Mouse (Mus musculus): ENCODE results near the gene Knl1. TPM values are rescaled to one million over a fixed set of nuclear protein-coding genes. Genes with fewer than 3 reads are reported as not detected.
"Not testable (repeated sequence)": the region's sequence is repeated elsewhere in the genome, so short reads cannot be mapped to it uniquely, and the experiment has no call there.

Knl1 gene
- total RNA-seq (2021): under 1 TPM; 0.20 to 0.27 TPM
- long read RNA-seq, experiment 1, partial matches to known transcripts: 0 of 1 reads
- long read RNA-seq, experiment 1, other reads (novel, unspliced or antisense): 1 of 1 reads
- long read RNA-seq, experiment 2, partial matches to known transcripts: 0 of 2 reads
- long read RNA-seq, experiment 2, other reads (novel, unspliced or antisense): 2 of 2 reads

DNA sequence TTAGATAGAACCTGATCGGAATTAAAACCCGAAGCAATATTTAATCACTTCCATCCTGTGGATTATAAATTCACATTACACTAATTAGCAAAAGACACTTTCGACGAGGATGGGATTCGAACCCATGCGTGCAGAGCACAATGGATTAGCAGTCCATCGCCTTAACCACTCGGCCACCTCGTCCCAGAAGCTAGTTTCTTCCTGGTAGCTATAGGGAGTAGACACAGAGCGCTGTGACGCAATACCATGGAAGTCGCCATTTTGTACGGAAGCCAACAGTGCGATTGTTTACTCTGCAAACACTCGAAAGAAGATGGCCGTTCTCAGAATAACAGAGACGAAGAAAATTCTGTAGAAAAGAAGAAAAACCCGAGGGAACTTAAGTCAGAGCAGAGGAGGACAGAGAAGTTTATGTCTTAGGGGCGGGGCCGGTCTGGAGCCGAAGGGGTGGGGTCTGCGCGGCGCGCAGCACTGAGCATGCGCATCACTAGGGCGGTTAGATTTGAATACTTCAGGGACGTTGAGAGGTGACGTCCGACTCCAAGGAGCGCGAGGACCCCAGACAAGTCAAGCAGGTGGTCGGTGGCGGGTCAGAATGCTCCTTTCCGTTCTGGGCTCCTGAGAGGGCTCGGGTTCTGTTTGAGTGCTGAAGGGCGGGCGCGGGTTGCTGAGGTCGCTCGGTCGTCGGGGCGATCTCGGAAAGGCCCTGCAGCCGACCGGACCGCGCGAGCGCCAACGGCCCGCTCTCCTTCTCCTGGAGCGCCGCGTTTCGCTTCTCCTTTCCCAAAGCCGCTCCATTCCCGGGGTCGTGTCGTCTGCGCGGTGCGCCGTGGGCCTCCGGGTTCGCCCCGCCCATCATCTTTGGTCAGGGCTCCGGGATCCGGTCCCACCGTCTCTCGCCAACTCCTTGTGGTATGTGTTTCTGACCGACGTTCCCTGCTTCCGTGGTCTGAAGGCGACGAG lies at the start of gene Knl1:
Gene Knl1 (plus strand): TSS at position 471 of the 963 bp plus-strand sequence.
- DNase-seq (ENCODE audit: low spot score in 2 of 2): peak; percentile 93 to 97
- no peak for TF ChIP-seq CTCF (conservative IDR thresholded peaks at IDR 0.05)
- peak within 1 kb of the TSS; percentile 88 for H3K27ac ChIP-seq
- H3K4me3 ChIP-seq: peak within 1 kb of the TSS; percentile 94

DNA sequence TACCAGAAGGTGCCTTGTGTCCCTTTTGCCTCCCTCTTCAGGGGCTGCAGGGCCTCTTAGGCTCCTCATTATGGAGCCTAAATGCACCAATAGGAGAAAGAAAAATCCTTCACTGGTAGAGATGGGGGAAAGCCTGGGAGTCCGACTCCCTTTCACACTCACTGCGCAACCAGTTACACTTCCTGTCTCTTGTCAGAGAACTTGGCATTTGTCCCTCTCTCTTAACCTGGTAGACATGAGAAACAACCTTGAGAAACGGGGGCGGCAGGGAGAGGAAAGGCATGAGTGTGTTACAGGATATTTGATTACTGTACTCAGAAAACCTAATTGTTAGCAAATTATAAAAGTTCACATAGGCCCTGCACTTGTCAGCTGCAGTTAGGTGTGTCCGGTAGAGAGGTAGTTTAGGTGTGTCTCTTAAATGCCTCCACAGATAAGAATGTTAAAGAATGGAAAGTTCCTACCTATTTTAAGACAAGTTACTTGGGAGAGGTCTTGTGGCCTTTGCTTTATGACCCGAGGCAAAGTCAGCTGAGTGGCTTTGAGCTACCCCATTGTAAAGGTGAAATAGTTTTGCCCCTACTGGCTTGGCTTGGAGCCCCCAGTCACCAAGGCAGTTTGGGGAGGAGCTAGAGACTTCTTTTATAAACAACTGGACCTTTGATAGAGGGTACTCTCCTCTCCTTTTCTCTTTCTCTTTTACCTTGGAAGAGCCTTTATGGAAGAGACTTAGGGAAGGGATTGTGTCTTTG lies 48.6 kb upstream of the Knl1 start:
- no peak for TF ChIP-seq CTCF (conservative IDR thresholded peaks at IDR 0.05)
- no peak overlapping the region for H3K4me3 ChIP-seq
- DNase-seq (ENCODE audit: low spot score in 2 of 2): no peak
- H3K27ac ChIP-seq: no peak overlapping the region

DNA sequence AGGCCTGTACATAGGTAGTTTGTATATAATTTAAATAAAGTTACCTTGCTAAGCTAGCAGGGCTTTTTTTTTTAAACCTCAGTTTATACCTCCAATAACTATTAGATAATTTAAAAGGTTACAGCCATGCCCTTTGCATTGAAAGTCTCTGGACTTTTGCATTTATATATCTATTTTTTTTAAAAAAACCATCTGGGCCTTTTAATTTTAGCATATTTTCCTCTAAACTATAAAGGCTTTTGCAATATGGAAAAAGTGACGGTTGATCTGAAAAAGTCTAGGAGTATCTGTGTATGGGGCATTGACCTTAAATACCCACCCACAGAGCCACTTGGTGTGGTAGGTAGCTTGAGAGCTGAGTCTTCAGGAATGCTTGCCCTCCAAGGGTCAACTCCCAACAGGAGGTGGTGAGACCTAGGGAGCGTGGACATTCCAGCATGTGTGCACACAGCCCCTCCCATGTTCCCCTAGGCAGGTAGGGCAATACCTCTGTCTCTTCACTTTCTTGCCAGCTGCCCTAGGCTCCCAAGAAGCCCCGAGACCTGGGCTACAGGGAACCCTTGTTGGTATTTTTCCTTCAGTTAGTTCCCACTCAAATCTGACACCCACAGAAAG lies 47.8 kb upstream of the Knl1 start:
- TF ChIP-seq CTCF (conservative IDR thresholded peaks at IDR 0.05): no peak
- no peak for DNase-seq (ENCODE audit: low spot score in 2 of 2)
- Histone ChIP-seq H3K27ac (no peak overlapping the region), H3K4me3 (no peak overlapping the region)

DNA sequence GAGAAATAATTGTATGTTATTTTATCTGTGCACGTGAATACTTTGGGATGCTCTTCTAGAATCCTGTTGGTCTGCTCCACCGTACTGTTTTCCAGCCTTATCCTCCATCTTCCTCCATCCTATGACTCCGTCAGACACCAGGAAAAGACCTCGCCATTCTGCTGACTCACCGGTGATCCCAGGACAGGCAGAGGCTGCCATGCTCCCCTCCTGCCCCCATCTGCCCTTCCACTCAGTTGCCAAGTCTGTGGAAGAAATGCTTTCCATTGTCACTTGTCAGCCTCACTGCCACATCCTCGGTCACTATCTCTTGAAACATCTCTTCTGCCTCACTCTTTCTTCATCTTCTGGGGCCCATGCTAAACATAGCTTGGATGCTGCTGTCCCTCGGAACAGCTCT lies 40.0 kb upstream of the Knl1 start:
- TF ChIP-seq CTCF (conservative IDR thresholded peaks at IDR 0.05): no peak
- Histone ChIP-seq H3K4me3 (no peak overlapping the region), H3K27ac (no peak overlapping the region)
- no peak for DNase-seq (ENCODE audit: low spot score in 2 of 2)

DNA sequence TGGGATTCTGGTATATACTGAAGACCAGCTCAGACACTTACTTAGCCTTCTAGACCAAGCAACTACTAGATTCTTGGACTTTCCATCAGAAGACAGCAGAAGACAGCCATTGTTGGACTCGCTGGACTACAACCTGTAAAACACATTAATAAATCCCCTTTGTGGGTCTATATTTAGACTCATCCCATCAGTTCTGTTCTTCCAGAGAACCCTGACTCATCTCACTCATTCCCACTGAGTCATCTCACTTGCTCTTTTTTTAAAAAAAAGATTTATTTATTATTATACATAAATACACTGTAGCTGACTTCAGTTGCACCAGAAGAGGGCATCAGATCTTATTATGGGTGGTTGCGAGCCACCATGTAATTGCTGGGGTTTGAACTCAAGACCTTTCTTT lies 37.5 kb upstream of the Knl1 start:
- DNase-seq (ENCODE audit: low spot score in 2 of 2): no peak
- TF ChIP-seq CTCF (conservative IDR thresholded peaks at IDR 0.05): no peak
- H3K27ac ChIP-seq: no peak overlapping the region
- no peak overlapping the region for H3K4me3 ChIP-seq

DNA sequence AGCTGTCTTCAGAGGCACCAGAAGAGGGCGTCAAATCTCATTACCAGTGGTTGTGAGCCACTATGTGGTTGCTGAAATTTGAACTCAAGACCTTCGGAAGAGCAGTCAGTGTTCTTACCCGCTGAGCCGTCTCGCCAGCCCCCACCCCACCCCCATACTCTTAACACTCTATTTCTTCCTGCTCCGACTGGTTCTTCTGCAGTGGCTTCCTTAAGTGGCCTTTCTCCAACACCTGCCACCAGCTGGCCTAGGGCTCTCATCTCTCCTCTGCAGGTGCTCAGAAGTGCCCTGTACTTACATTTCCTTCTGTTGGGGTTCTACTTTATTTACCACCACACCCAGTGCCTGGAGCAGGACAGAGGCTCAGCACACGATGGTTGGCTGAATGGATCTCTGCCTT lies 31.9 kb upstream of the Knl1 start:
- Histone ChIP-seq H3K4me3 (no peak overlapping the region), H3K27ac (no peak overlapping the region)
- no peak for DNase-seq (ENCODE audit: low spot score in 2 of 2)
- no peak; the same call in 1 of the 2 replicates for TF ChIP-seq CTCF (conservative IDR thresholded peaks at IDR 0.05)

DNA sequence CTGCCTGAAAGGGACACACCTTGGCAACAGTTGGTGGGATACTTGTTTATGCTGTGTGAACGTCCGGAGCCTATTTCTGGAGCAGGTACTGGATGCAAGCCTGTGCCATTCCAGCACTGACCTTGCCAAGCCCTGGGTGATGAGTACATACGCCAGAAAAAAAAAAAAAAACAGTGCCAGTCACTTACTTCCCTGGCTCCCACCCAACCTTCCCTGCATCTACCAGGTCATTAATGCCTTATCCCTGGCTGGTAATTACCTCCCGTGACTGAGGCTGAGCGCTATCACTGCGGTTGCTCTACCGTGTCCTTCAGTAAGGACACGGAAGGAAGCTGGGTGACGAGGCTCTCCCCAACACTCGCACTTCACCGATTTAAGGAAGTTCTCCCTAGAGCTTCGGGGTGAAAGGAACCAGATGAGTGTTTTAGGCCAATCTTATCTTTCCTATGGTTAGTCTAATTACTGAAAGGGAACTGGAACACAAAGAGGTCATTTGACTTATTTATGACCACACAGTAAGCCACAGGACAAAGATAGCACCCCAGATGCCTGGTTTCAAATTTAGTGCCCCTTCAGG lies 31.2 kb upstream of the Knl1 start:
- no peak for TF ChIP-seq CTCF (conservative IDR thresholded peaks at IDR 0.05)
- Histone ChIP-seq H3K27ac (no peak overlapping the region), H3K4me3 (no peak overlapping the region)
- no peak for DNase-seq (ENCODE audit: low spot score in 2 of 2)

DNA sequence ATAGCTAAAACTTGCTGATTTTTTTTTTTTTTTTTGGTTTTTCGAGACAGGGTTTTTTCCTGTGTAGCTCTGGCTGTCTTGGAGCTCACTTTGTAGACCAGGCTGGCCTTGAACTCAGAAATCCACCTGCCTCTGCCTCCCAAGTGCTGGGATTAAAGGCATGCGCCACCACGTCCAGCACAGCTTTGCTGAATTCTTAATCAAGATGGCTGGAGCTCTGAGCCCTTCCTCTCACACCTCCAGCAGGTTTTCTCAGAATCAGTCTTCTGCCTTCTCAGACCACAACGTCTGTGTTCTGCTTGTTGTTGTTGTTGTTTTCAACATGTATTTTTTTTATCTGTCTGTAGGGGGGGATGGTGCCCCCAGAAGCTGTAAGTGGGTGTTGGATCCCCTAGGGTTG lies 30.6 kb upstream of the Knl1 start:
- H3K4me3 ChIP-seq; H3K27ac ChIP-seq; DNase-seq (ENCODE audit: low spot score in 2 of 2): not testable (repeated sequence)

DNA sequence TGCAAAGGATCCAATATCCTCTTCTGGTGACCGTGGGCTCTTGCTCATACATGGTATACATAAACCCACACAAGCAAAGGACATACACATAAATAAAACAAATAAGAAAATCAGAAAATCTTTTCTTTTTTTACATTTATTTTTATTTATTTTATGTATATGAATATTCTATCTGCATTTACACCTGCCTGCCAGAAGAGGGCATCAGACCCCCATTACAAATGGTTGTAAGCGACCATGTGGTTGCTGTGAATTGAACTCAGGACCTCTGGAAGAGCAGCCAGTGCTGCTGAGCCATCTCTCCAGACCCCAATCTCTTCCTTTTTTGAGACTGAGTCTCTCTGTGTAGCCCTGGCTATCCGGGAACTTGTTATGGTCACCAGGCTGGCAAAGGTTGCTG lies 29.3 kb upstream of the Knl1 start:
- H3K4me3 ChIP-seq: no peak overlapping the region
- no peak for DNase-seq (ENCODE audit: low spot score in 2 of 2)
- TF ChIP-seq CTCF (conservative IDR thresholded peaks at IDR 0.05): peak; percentile 69

DNA sequence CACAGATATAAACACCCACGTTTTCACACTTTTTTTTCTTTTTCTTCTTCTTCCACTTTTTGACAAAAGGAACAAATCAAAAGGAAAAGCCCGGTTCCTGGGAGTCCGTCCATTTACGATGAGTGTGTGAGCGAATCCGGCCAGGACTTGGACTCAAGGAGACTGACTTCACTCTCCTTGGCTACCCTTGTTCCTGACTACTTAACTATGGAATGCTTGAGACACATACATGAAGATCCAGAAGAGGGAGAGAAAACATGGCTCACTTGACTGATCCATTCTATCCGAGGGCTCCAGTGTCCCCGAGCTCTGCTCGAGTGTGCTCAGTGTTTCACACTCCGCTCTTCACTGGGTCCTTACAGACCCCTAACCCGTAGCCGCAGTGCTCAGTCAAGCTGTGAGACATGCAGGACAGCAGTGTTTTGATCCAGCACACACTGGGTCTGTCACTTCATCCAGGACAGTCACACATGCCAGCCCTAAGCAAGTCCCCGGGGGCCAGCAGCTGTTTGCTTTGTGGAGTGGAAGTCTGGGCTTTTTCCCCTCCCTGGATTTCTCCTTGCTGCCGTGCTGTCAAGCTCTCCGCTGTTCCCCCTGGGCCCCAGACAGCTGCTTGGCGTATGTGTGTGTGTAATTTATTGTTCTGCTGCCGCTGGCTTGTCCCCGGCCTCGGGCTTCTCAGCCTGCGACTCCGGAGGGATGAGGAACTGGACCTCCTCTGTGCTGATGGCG lies 28.4 kb upstream of the Knl1 start:
- TF ChIP-seq CTCF (conservative IDR thresholded peaks at IDR 0.05): no peak
- Histone ChIP-seq H3K4me3 (no peak overlapping the region), H3K27ac (no peak overlapping the region)
- DNase-seq (ENCODE audit: low spot score in 2 of 2): no peak

More for the DNA sequence above, 29.3 kb upstream of the Knl1 start:
- H3K27ac ChIP-seq: no peak overlapping the region

DNA sequence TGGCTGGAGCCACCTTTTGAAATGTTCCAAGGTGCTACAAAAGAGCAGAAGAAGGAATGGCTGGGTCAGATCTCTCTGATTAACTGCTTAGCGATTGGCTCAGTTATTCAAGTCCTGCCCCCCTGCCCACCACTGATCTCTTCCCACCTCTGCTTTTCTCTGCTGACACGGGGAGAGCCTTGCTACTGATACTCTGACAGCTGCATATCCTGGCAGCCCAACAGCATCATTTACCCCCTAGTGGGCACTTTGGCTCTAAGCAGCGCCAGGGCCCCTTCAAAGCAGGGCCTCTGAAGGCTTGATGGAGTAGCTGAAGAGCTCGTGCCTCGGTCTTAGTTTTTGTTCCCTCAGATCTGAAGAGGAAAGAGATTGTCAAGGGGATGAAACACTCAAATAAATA lies 27.8 kb upstream of the Knl1 start:
- TF ChIP-seq CTCF (conservative IDR thresholded peaks at IDR 0.05): peak; percentile 63
- no peak overlapping the region for H3K27ac ChIP-seq
- no peak for DNase-seq (ENCODE audit: low spot score in 2 of 2)
- H3K4me3 ChIP-seq: no peak overlapping the region

DNA sequence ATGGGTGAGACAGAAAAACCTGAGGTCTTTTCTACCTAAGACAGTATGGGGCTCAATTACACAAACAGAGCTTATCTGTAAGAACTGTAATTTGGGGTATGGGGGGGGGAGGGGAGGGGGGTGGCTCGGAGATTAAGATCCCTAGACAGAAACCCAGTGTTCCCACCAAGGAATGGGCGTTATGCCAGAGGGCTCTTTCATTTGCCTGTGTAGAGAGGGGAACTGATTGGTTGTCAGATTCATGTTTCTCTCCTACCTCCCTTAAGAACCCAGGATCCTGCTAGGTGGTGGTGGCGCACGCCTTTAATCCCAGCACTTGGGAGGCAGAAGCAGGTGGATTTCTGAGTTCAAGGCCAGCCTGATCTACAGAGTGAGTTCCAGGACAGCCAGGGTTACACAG lies 27.4 kb upstream of the Knl1 start:
- no peak overlapping the region for H3K27ac ChIP-seq
- TF ChIP-seq CTCF (conservative IDR thresholded peaks at IDR 0.05): no peak

More for the DNA sequence above, 27.4 kb upstream of the Knl1 start:
- no peak for DNase-seq (ENCODE audit: low spot score in 2 of 2)
- no peak overlapping the region for H3K4me3 ChIP-seq
